Mouse (Mus musculus) limb, embryonic 10.5 days (tissue): ENCODE data around the gene Hps3. TPM values are rescaled to one million over a fixed set of nuclear protein-coding genes. Genes with fewer than 3 reads are reported as not detected.

Experiments
- DNase-seq: peaks from one replicate; pipeline ENCODE4 v3.0.0-alpha.2; 2017; ENCODE audit warnings: low spot score
- H3K27ac ChIP-seq: fragments of 300-500 bp; sonication (generic); 2 replicates; pipeline ENCODE4 v1.5.1; 2016; ENCODE audit warnings: mild to moderate bottlenecking
- H3K27me3 ChIP-seq: fragments of 300-500 bp; sonication (generic); 2 replicates; pipeline ENCODE4 v1.6.1; 2016; ENCODE audit warnings: low read depth, mild to moderate bottlenecking; ENCODE audit not compliant: poor library complexity, severe bottlenecking
- H3K36me3 ChIP-seq: fragments of 300-500 bp; sonication (generic); 2 replicates; pipeline ENCODE4 v1.6.1; 2016; ENCODE audit warnings: mild to moderate bottlenecking, moderate library complexity
- H3K4me1 ChIP-seq: fragments of 300-500 bp; sonication (generic); 2 replicates; pipeline ENCODE4 v1.6.1; 2016
- H3K4me3 ChIP-seq: fragments of 300-500 bp; sonication (generic); 2 replicates; pipeline ENCODE4 v1.5.1; 2016; ENCODE audit warnings: mild to moderate bottlenecking, moderate library complexity
- H3K9me3 ChIP-seq: fragments of 300-500 bp; sonication (generic); replicated peaks from 2 replicates; pipeline ENCODE4 v1.6.1; 2016; ENCODE audit warnings: mild to moderate bottlenecking
- WGBS: fragments of 180-500 bp; shearing (Covaris S2); methylation state at CpG from one replicate; pipeline ENCODE4 v1.1.7; 2016; 5-methylcytosine and 5-hydroxymethylcytosine counted together
- polyA plus RNA-seq: library from polyadenylated mRNA; unstranded; fragments of >200 nt; fragmentation: Nextera tagmentation; extraction: Ambion mirVana; gene quantifications from 2 replicates; pipeline ENCODE4 v1.2.1, GENCODE M21; 2016

The Hps3 gene
- polyA plus RNA-seq, 1 experiment from 2014 or later: 7.9 TPM

- H3K36me3 ChIP-seq: peaks cover 13% of the 10 kb centered on the region
- no peaks in the 10 kb centered on the region for H3K27me3 ChIP-seq
- no peaks in the 10 kb centered on the region for H3K9me3 ChIP-seq
- H3K4me3 ChIP-seq: no peak overlapping the region
- H3K4me1 ChIP-seq: no peaks in the 10 kb centered on the region
- no peak for DNase-seq
- WGBS: 83% methylated on average over 2 of the region's 2 CpGs
- no peak overlapping the region for H3K27ac ChIP-seq
Observed at GRCm38 (mm10) chr3:19999551-19999950, 35.6 kb downstream of the Hps3 start.

GRCm38 (mm10) chr3:19992388-19992787, 42.7 kb downstream of the Hps3 start:
- no peaks in the 10 kb centered on the region for H3K9me3 ChIP-seq
- no peaks in the 10 kb centered on the region for H3K36me3 ChIP-seq
- H3K4me3 ChIP-seq: no peak overlapping the region
- no peak for DNase-seq
- H3K27ac ChIP-seq: no peak overlapping the region
- WGBS: 85% methylated on average over 4 of the region's 4 CpGs
- no peaks in the 10 kb centered on the region for H3K4me1 ChIP-seq
- H3K27me3 ChIP-seq: no peaks in the 10 kb centered on the region

- WGBS: 78% methylated on average over 3 of the region's 3 CpGs
Observed at GRCm38 (mm10) chr3:19990031-19990430, 45.1 kb downstream of the Hps3 start.

GRCm38 (mm10) chr3:19986123-19986522, 49.0 kb downstream of the Hps3 start:
- Histone ChIP-seq H3K4me1 (no peaks in the 10 kb centered on the region), H3K9me3 (no peaks in the 10 kb centered on the region), H3K4me3 (no peak overlapping the region), H3K27me3 (no peaks in the 10 kb centered on the region), H3K36me3 (no peaks in the 10 kb centered on the region), H3K27ac (no peak overlapping the region)
- no peak for DNase-seq
- 43% methylated on average over 3 of the region's 3 CpGs for WGBS

More at GRCm38 (mm10) chr3:19990031-19990430, 45.1 kb downstream of the Hps3 start:
- H3K36me3 ChIP-seq: no peaks in the 10 kb centered on the region
- no peak overlapping the region for H3K4me3 ChIP-seq
- H3K27me3 ChIP-seq: no peaks in the 10 kb centered on the region
- H3K4me1 ChIP-seq: no peaks in the 10 kb centered on the region
- no peak for DNase-seq
- H3K9me3 ChIP-seq: no peaks in the 10 kb centered on the region
- H3K27ac ChIP-seq: no peak overlapping the region

GRCm38 (mm10) chr3:19982846-19983245, 52.3 kb downstream of the Hps3 start:
- Histone ChIP-seq H3K36me3 (no peaks in the 10 kb centered on the region), H3K27me3 (no peaks in the 10 kb centered on the region), H3K27ac (no peak overlapping the region), H3K4me1 (no peaks in the 10 kb centered on the region), H3K4me3 (no peak overlapping the region), H3K9me3 (no peaks in the 10 kb centered on the region)
- DNase-seq: no peak

- Histone ChIP-seq H3K4me3 (no peak overlapping the region), H3K4me1 (no peaks in the 10 kb centered on the region), H3K9me3 (no peaks in the 10 kb centered on the region), H3K36me3 (no peaks in the 10 kb centered on the region), H3K27me3 (no peaks in the 10 kb centered on the region), H3K27ac (no peak overlapping the region)
- WGBS: 83% methylated on average over 2 of the region's 2 CpGs
- DNase-seq: no peak
Observed at GRCm38 (mm10) chr3:19981156-19981555, 54.0 kb downstream of the Hps3 start.

- Histone ChIP-seq H3K36me3 (no peaks in the 10 kb centered on the region), H3K4me3 (no peak overlapping the region), H3K9me3 (no peaks in the 10 kb centered on the region), H3K27me3 (no peaks in the 10 kb centered on the region), H3K27ac (no peak overlapping the region), H3K4me1 (no peaks in the 10 kb centered on the region)
- no peak for DNase-seq
- 59% methylated on average over 4 of the region's 4 CpGs for WGBS
Observed at GRCm38 (mm10) chr3:19978474-19978873, 56.6 kb downstream of the Hps3 start.

GRCm38 (mm10) chr3:19966072-19966471, 69.0 kb downstream of the Hps3 start:
- no peaks in the 10 kb centered on the region for H3K27me3 ChIP-seq
- no peak for DNase-seq
- no peaks in the 10 kb centered on the region for H3K4me1 ChIP-seq
- H3K9me3 ChIP-seq: no peaks in the 10 kb centered on the region
- no peaks in the 10 kb centered on the region for H3K36me3 ChIP-seq
- H3K27ac ChIP-seq: no peak overlapping the region
- WGBS: 86% methylated on average over 4 of the region's 4 CpGs
- no peak overlapping the region for H3K4me3 ChIP-seq

- 91% methylated on average over 5 of the region's 5 CpGs for WGBS
- no peak overlapping the region for H3K4me3 ChIP-seq
- H3K4me1 ChIP-seq: no peaks in the 10 kb centered on the region
- no peaks in the 10 kb centered on the region for H3K36me3 ChIP-seq
- no peak overlapping the region for H3K27ac ChIP-seq
- DNase-seq: no peak
- no peaks in the 10 kb centered on the region for H3K27me3 ChIP-seq
- no peaks in the 10 kb centered on the region for H3K9me3 ChIP-seq
Observed at GRCm38 (mm10) chr3:19965239-19965638, 69.9 kb downstream of the Hps3 start.

- 85% methylated on average over 2 of the region's 2 CpGs for WGBS
Observed at GRCm38 (mm10) chr3:19964625-19965188, 70.4 kb downstream of the Hps3 start.

GRCm38 (mm10) chr3:19962769-19963513, 72.2 kb downstream of the Hps3 start:
- Histone ChIP-seq H3K4me3 (no peak overlapping the region), H3K9me3 (no peaks in the 10 kb centered on the region), H3K27ac (no peak overlapping the region), H3K36me3 (no peaks in the 10 kb centered on the region), H3K27me3 (no peaks in the 10 kb centered on the region), H3K4me1 (no peaks in the 10 kb centered on the region)
- WGBS: 88% methylated on average over 3 of the region's 3 CpGs
- no peak for DNase-seq

More at GRCm38 (mm10) chr3:19964625-19965188, 70.4 kb downstream of the Hps3 start:
- Histone ChIP-seq H3K27ac (no peak overlapping the region), H3K36me3 (no peaks in the 10 kb centered on the region), H3K27me3 (no peaks in the 10 kb centered on the region), H3K4me1 (no peaks in the 10 kb centered on the region), H3K4me3 (no peak overlapping the region), H3K9me3 (no peaks in the 10 kb centered on the region)
- no peak for DNase-seq

GRCm38 (mm10) chr3:19961341-19961740, 73.8 kb downstream of the Hps3 start:
- Histone ChIP-seq H3K4me3 (no peak overlapping the region), H3K4me1 (no peaks in the 10 kb centered on the region), H3K27me3 (no peaks in the 10 kb centered on the region), H3K27ac (no peak overlapping the region), H3K36me3 (no peaks in the 10 kb centered on the region), H3K9me3 (no peaks in the 10 kb centered on the region)
- WGBS: 86% methylated on average over 2 of the region's 2 CpGs
- DNase-seq: no peak

- no peaks in the 10 kb centered on the region for H3K9me3 ChIP-seq
- H3K27ac ChIP-seq: no peak overlapping the region
- no peak overlapping the region for H3K4me3 ChIP-seq
- H3K4me1 ChIP-seq: no peaks in the 10 kb centered on the region
- 86% methylated on average over 3 of the region's 3 CpGs for WGBS
- DNase-seq: no peak
- H3K27me3 ChIP-seq: no peaks in the 10 kb centered on the region
- H3K36me3 ChIP-seq: no peaks in the 10 kb centered on the region
Observed at GRCm38 (mm10) chr3:19960570-19961114, 74.5 kb downstream of the Hps3 start.
